In the genomic region with DNA sequence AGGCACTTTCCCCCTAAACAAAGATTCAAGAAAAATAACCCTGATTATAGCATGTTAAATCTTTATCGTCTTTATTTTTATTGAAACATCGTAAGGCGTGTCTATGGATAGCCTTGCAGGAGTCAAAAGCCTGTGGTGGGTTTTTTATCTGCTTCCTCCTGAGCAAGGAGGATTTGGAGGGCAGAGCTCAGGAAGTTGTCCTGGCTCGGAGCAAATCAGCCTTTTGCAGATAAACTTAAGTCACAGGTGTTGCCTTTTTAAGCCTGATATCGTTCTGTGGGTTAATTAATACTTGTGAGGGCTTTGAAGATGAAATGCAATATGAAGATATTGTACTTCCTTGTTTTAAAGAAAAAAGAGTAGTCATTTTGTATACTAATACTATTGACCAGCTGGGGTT, we compare ENCODE assay signal across 30 mouse cellular contexts.
DNase-seq lines count a peak whose midpoint lies in the region; ATAC-seq and TF ChIP-seq lines count a peak whose summit lies in the region.
"Had no signal": no experiment of that assay in that cellular context is flagged by ENCODE, and none has a peak within 500 bp of the region (broad histone marks: within the 10 kb centered on the region; RNA-seq: fewer than 3 reads in every experiment).

No protein-coding gene starts in this region.

- no peak overlapping the region for H3K4me3 ChIP-seq in liver, embryonic 14.5 days (ENCODE audit: insufficient read depth in 1 of 2, low read depth in 2 of 2, low read length in 2 of 2)
- H3K4me3 ChIP-seq in kidney, embryonic 16.5 days (ENCODE audit: low read length) = no peak overlapping the region
- H3K4me3 ChIP-seq: embryonic facial prominence, embryonic 12.5 days; forebrain, embryonic 15.5 days; hindbrain, embryonic 13.5 days; left cerebral cortex, adult 2 months; limb, embryonic 10.5 days; limb, embryonic 15.5 days; lung, embryonic 15.5 days; megakaryocyte, embryonic 14.5 days; stomach, embryonic 15.5 days had no signal

- TF ChIP-seq CTCF in liver, embryonic 14.5 days (IDR thresholded peaks at IDR 0.05; ENCODE audit: low read depth) = no peak

- no peak overlapping the region for H3K9ac ChIP-seq in liver, embryonic 14.5 days (replicated peaks)
- H3K9ac ChIP-seq in kidney, embryonic 16.5 days (replicated peaks; ENCODE audit: low read length) = no peak overlapping the region
- H3K9ac ChIP-seq: embryonic facial prominence, embryonic 12.5 days; forebrain, embryonic 15.5 days; hindbrain, embryonic 13.5 days; limb, embryonic 15.5 days; lung, embryonic 15.5 days; stomach, embryonic 15.5 days had no signal

- H3K27me3 ChIP-seq in liver, embryonic 14.5 days (ENCODE audit: control insufficient read depth, insufficient read depth, low read length) = no peaks in the 10 kb centered on the region
- no peaks in the 10 kb centered on the region for H3K27me3 ChIP-seq in kidney, embryonic 16.5 days (ENCODE audit: insufficient read depth, low read length)
- H3K27me3 ChIP-seq: CH12.LX; embryonic facial prominence, embryonic 12.5 days; forebrain, embryonic 15.5 days; hindbrain, embryonic 13.5 days; limb, embryonic 15.5 days; lung, embryonic 15.5 days; megakaryocyte, embryonic 14.5 days; stomach, embryonic 15.5 days had no signal

- H3K27ac ChIP-seq in liver, embryonic 14.5 days = no peak overlapping the region
- H3K27ac ChIP-seq in kidney, embryonic 16.5 days (ENCODE audit: low read length) = no peak overlapping the region
- H3K27ac ChIP-seq: embryonic facial prominence, embryonic 12.5 days; forebrain, embryonic 15.5 days; hindbrain, embryonic 13.5 days; left cerebral cortex, adult 2 months; limb, embryonic 10.5 days; limb, embryonic 15.5 days; lung, embryonic 15.5 days; stomach, embryonic 15.5 days had no signal

- WGBS in liver, embryonic 14.5 days (ENCODE audit: insufficient replicate concordance) = 12% methylated on average over 5 of the region's 5 CpGs
- 78% methylated on average over 5 of the region's 5 CpGs for WGBS in kidney, embryonic 16.5 days

- H3K4me2 ChIP-seq in liver, embryonic 14.5 days (ENCODE audit: low read depth) = no peak overlapping the region
- no peak overlapping the region for H3K4me2 ChIP-seq in kidney, embryonic 16.5 days (replicated peaks; ENCODE audit: low read depth, low read length)
- H3K4me2 ChIP-seq: embryonic facial prominence, embryonic 12.5 days; forebrain, embryonic 15.5 days; hindbrain, embryonic 13.5 days; limb, embryonic 15.5 days; lung, embryonic 15.5 days; stomach, embryonic 15.5 days had no signal

- intact Hi-C loops in heart, postnatal 14 days (cut with DNase I) = no loop called here
- intact Hi-C loops in left cerebral cortex, postnatal 14 days (cut with DNase I) = no loop called here

- peak; percentile 76 to 80; a peak in 3 of 4 replicates for ATAC-seq in hematopoietic stem cell, adult 5-6 weeks (replicated peaks in 1 of 2; ENCODE audit: insufficient read depth in 1 of 2, low FRiP score in 2 of 2, low TSS enrichment in 1 of 2, low read depth in 1 of 2, poor library complexity in 2 of 2, severe bottlenecking in 2 of 2)
- ATAC-seq in liver, embryonic 14.5 days (ENCODE audit: insufficient read depth) = peak; percentile 82
- ATAC-seq in megakaryocyte-erythroid progenitor cell, adult 5-6 weeks (replicated peaks; ENCODE audit: low FRiP score, low TSS enrichment, poor library complexity, severe bottlenecking) = peak; percentile 100
- ATAC-seq in kidney, embryonic 16.5 days (ENCODE audit: low FRiP score, low TSS enrichment) = no peak
- ATAC-seq: forebrain, embryonic 15.5 days; intestine, embryonic 16.5 days had no signal

- no peaks in the 10 kb centered on the region for H3K9me3 ChIP-seq in liver, embryonic 14.5 days (ENCODE audit: control insufficient read depth, low read length)
- no peaks in the 10 kb centered on the region for H3K9me3 ChIP-seq in kidney, embryonic 16.5 days (ENCODE audit: low read length)
- H3K9me3 ChIP-seq: embryonic facial prominence, embryonic 12.5 days; forebrain, embryonic 15.5 days; hindbrain, embryonic 13.5 days; limb, embryonic 10.5 days; limb, embryonic 15.5 days; lung, embryonic 15.5 days; megakaryocyte, embryonic 14.5 days; stomach, embryonic 15.5 days had no signal

- peak; percentile 69 for TF ChIP-seq EP300 in liver, embryonic 14.5 days (IDR thresholded peaks at IDR 0.05; ENCODE audit: low read depth)

- no peaks in the 10 kb centered on the region for H3K36me3 ChIP-seq in liver, embryonic 14.5 days (replicated peaks; ENCODE audit: control insufficient read depth, insufficient read depth, low read depth)
- H3K36me3 ChIP-seq in kidney, embryonic 16.5 days (ENCODE audit: insufficient read depth, low read length) = no peaks in the 10 kb centered on the region
- H3K36me3 ChIP-seq: embryonic facial prominence, embryonic 12.5 days; forebrain, embryonic 15.5 days; hindbrain, embryonic 13.5 days; limb, embryonic 10.5 days; limb, embryonic 15.5 days; lung, embryonic 15.5 days; stomach, embryonic 15.5 days had no signal

- DNase-seq in c-Kit-positive CD71-negative TER-119-negative erythroid progenitor cells, embryonic 14.5 days (ENCODE audit: low read depth) = peak; percentile 13
- DNase-seq in liver, embryonic 14.5 days (ENCODE audit: low read depth in 3 of 3, low spot score in 3 of 3) = peak; percentile 34 to 50 (median 43)
- DNase-seq in left cerebral cortex, adult 8-10 months (ENCODE audit: low spot score in 2 of 2) = no peak
- DNase-seq in heart, postnatal 14 days = no peak
- DNase-seq in left cerebral cortex, postnatal 14 days (ENCODE audit: low spot score in 2 of 2) = no peak
- DNase-seq: adrenal gland, adult 2 months; adrenal gland, postnatal 36 days; cerebellum, adult 11 months; cerebellum, adult 9-10 months; cerebellum, postnatal 36 days; embryo, embryonic 11 days; kidney, adult 9 months; kidney, postnatal 14 days; lung, postnatal 36 days; midbrain, embryonic 14.5 days; right cerebral cortex, postnatal 14 days had no signal

- peaks cover 3 to 4% of the 10 kb centered on the region in 2 experiments; a peak in 2 of 4 replicates for H3K4me1 ChIP-seq in liver, embryonic 14.5 days (replicated peaks; ENCODE audit: control insufficient read depth in 2 of 2, insufficient read depth in 2 of 2, low read length in 1 of 2)
- no peaks in the 10 kb centered on the region for H3K4me1 ChIP-seq in kidney, embryonic 16.5 days (ENCODE audit: insufficient read depth, low read length)
- H3K4me1 ChIP-seq: embryonic facial prominence, embryonic 12.5 days; forebrain, embryonic 15.5 days; hindbrain, embryonic 13.5 days; limb, embryonic 10.5 days; limb, embryonic 15.5 days; lung, embryonic 15.5 days; stomach, embryonic 15.5 days had no signal

Comparison
In these comparisons a context has a peak if more than half of its experiments do, and no peak if none do; other contexts are left out.
1. DNase-seq: peak in c-Kit-positive CD71-negative TER-119-negative erythroid progenitor cells, embryonic 14.5 days (single experiment) and liver, embryonic 14.5 days (3 of 3); none in left cerebral cortex, adult 8-10 months (0 of 2), heart, postnatal 14 days (0 of 2) and left cerebral cortex, postnatal 14 days (0 of 2).